Mouse (Mus musculus) lung, embryonic 16.5 days (tissue): ENCODE results near the gene Ssbp2. TPM values are rescaled to one million over a fixed set of nuclear protein-coding genes. Genes with fewer than 3 reads are reported as not detected.

Source experiments
- ATAC-seq: fragments of 200-750 bp; cut with Nextera tagmentation; 2 replicates; pipeline ENCODE4 v1.8.0; 2017; ENCODE audit warnings: low read depth, mild to moderate bottlenecking, moderate library complexity
- H3K27ac ChIP-seq: fragments of 300-500 bp; sonication (generic); 2 replicates; pipeline ENCODE4 v1.5.1; 2014; ENCODE audit warnings: mild to moderate bottlenecking, control low read depth, low read length
- H3K27me3 ChIP-seq: fragments of 300-500 bp; sonication (generic); 2 replicates; pipeline ENCODE4 v1.6.1; 2014; ENCODE audit warnings: low read depth, low read length, mixed read lengths; ENCODE audit not compliant: control insufficient read depth, insufficient read depth
- H3K36me3 ChIP-seq: fragments of 300-500 bp; sonication (generic); 2 replicates; pipeline ENCODE4 v1.6.1; 2014; ENCODE audit warnings: low read length; ENCODE audit not compliant: control insufficient read depth, insufficient read depth
- H3K4me1 ChIP-seq: fragments of 300-500 bp; sonication (generic); replicated peaks from 2 replicates; pipeline ENCODE4 v1.6.1; 2014; ENCODE audit warnings: low read length, mixed read lengths; ENCODE audit not compliant: control insufficient read depth, insufficient read depth
- H3K4me2 ChIP-seq: fragments of 300-500 bp; sonication (generic); 2 replicates; pipeline ENCODE4 v1.6.1; 2014; ENCODE audit warnings: low read depth, low read length, control low read depth
- H3K4me3 ChIP-seq: fragments of 300-500 bp; sonication (generic); 2 replicates; pipeline ENCODE4 v1.5.1; 2014; ENCODE audit warnings: mild to moderate bottlenecking, low read length, control low read depth
- H3K9ac ChIP-seq: fragments of 300-500 bp; sonication (generic); 2 replicates; pipeline ENCODE4 v1.6.1; 2014; ENCODE audit warnings: low read length, control low read depth
- H3K9me3 ChIP-seq: fragments of 300-500 bp; sonication (generic); 2 replicates; pipeline ENCODE4 v1.6.1; 2016; ENCODE audit warnings: low read length; ENCODE audit not compliant: control insufficient read depth
- WGBS: fragments of 180-500 bp; shearing (Covaris S2); extraction: QIAGEN DNeasy Blood & Tissue Kit; methylation state at CpG from one replicate; pipeline ENCODE4 v1.1.7; 2014; 5-methylcytosine and 5-hydroxymethylcytosine counted together
- polyA plus RNA-seq: library from polyadenylated mRNA; unstranded; fragments of >200 nt; fragmentation: Nextera tagmentation; extraction: Ambion mirVana; gene quantifications from 2 replicates; pipeline ENCODE4 v1.2.1, GENCODE M21; 2015

Gene Ssbp2
- polyA plus RNA-seq, 1 experiment from 2014 or later, result 98.6 TPM

GRCm38 (mm10) chr13:91591863-91592262 is 131.8 kb downstream of the Ssbp2 start:
- Histone ChIP-seq H3K4me2 (no peak overlapping the region), H3K27ac (no peak overlapping the region), H3K27me3 (no peaks in the 10 kb centered on the region), H3K9ac (no peak overlapping the region), H3K4me3 (no peak overlapping the region), H3K9me3 (no peaks in the 10 kb centered on the region), H3K4me1 (no peaks in the 10 kb centered on the region), H3K36me3 (no peaks in the 10 kb centered on the region)
- ATAC-seq, result no peak
- 78% methylated on average over 4 of the region's 4 CpGs for WGBS

DNA sequence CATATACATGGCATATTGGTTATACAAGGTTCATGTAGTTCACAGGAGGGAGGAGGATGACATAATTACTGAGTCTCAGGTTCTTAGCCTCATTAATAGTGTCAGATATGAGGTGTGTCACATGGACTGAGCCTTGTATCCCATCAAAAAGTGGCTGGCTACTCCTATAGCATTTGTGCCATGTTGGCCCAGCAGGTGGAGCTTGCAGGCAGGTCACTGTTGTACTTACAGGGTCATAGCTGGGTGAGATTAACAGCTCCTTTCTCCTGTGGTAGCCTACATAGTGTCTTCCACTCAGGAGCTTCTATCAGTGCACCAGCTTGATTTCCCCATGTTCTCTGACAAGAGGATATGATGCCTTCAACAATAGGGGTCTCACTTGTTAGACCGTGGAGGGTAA is 135.2 kb downstream of the Ssbp2 start:
- H3K9me3 ChIP-seq, result no peaks in the 10 kb centered on the region
- no peak for ATAC-seq
- H3K27ac ChIP-seq, result no peak overlapping the region
- no peak overlapping the region for H3K4me2 ChIP-seq
- no peaks in the 10 kb centered on the region for H3K36me3 ChIP-seq
- WGBS, result 76% methylated on average over 1 of the region's 1 CpGs
- H3K27me3 ChIP-seq, result no peaks in the 10 kb centered on the region
- H3K4me3 ChIP-seq, result no peak overlapping the region
- H3K9ac ChIP-seq, result no peak overlapping the region
- H3K4me1 ChIP-seq, result no peaks in the 10 kb centered on the region

GRCm38 (mm10) chr13:91599594-91599993 is 139.5 kb downstream of the Ssbp2 start:
- ATAC-seq, result no peak
- H3K27me3 ChIP-seq, result no peaks in the 10 kb centered on the region
- H3K9ac ChIP-seq, result no peak overlapping the region
- H3K4me3 ChIP-seq, result no peak overlapping the region
- H3K36me3 ChIP-seq, result no peaks in the 10 kb centered on the region
- 83% methylated on average over 3 of the region's 3 CpGs for WGBS
- no peak overlapping the region for H3K27ac ChIP-seq
- H3K9me3 ChIP-seq, result no peaks in the 10 kb centered on the region
- H3K4me1 ChIP-seq, result no peaks in the 10 kb centered on the region
- no peak overlapping the region for H3K4me2 ChIP-seq

- 82% methylated on average over 7 of the region's 7 CpGs for WGBS
- no peak overlapping the region for H3K9ac ChIP-seq
- no peaks in the 10 kb centered on the region for H3K36me3 ChIP-seq
- no peaks in the 10 kb centered on the region for H3K27me3 ChIP-seq
- no peaks in the 10 kb centered on the region for H3K4me1 ChIP-seq
- H3K4me3 ChIP-seq, result no peak overlapping the region
- H3K4me2 ChIP-seq, result no peak overlapping the region
- no peak overlapping the region for H3K27ac ChIP-seq
- no peak for ATAC-seq
- H3K9me3 ChIP-seq, result no peaks in the 10 kb centered on the region
Observed at GRCm38 (mm10) chr13:91605043-91605840, 145.2 kb downstream of the Ssbp2 start.

GRCm38 (mm10) chr13:91610601-91611000 is 150.5 kb downstream of the Ssbp2 start:
- no peak overlapping the region for H3K9ac ChIP-seq
- H3K4me2 ChIP-seq, result no peak overlapping the region

GRCm38 (mm10) chr13:91611909-91612308 is 151.8 kb downstream of the Ssbp2 start:
- H3K4me2 ChIP-seq, result no peak overlapping the region
- no peak overlapping the region for H3K9ac ChIP-seq
- H3K4me1 ChIP-seq, result no peaks in the 10 kb centered on the region
- H3K9me3 ChIP-seq, result no peaks in the 10 kb centered on the region
- no peaks in the 10 kb centered on the region for H3K27me3 ChIP-seq
- H3K36me3 ChIP-seq, result no peaks in the 10 kb centered on the region
- no peak overlapping the region for H3K27ac ChIP-seq
- no peak overlapping the region for H3K4me3 ChIP-seq
- ATAC-seq, result no peak
- 82% methylated on average over 3 of the region's 3 CpGs for WGBS

More at GRCm38 (mm10) chr13:91610601-91611000, 150.5 kb downstream of the Ssbp2 start:
- Histone ChIP-seq H3K4me1 (no peaks in the 10 kb centered on the region), H3K27me3 (no peaks in the 10 kb centered on the region), H3K9me3 (no peaks in the 10 kb centered on the region), H3K27ac (no peak overlapping the region), H3K36me3 (no peaks in the 10 kb centered on the region), H3K4me3 (no peak overlapping the region)
- no peak for ATAC-seq
- 56% methylated on average over 4 of the region's 4 CpGs for WGBS

DNA sequence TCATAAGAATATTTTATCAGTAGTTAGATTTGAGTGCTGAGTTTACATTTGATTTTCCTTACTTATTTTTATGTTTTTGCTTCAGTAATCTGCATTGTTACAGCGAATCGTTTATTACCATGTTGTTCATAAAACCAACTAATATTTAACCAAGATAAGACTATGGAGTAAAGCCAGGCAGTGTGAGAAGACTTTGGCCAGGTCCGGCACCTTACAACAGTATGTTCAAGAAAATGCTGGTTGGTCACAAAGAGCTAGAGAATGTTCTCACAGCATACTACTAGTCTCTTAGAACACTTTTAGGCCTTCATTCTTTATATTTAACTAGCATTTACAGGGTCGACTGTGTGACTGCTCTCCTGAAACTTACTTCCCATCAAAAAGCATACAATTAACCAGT is 152.5 kb downstream of the Ssbp2 start:
- no peak overlapping the region for H3K9ac ChIP-seq
- ATAC-seq, result no peak
- WGBS, result 78% methylated on average over 4 of the region's 4 CpGs
- H3K4me2 ChIP-seq, result no peak overlapping the region
- no peaks in the 10 kb centered on the region for H3K36me3 ChIP-seq
- no peaks in the 10 kb centered on the region for H3K4me1 ChIP-seq
- H3K27ac ChIP-seq, result no peak overlapping the region
- H3K4me3 ChIP-seq, result no peak overlapping the region
- H3K27me3 ChIP-seq, result no peaks in the 10 kb centered on the region
- H3K9me3 ChIP-seq, result no peaks in the 10 kb centered on the region

DNA sequence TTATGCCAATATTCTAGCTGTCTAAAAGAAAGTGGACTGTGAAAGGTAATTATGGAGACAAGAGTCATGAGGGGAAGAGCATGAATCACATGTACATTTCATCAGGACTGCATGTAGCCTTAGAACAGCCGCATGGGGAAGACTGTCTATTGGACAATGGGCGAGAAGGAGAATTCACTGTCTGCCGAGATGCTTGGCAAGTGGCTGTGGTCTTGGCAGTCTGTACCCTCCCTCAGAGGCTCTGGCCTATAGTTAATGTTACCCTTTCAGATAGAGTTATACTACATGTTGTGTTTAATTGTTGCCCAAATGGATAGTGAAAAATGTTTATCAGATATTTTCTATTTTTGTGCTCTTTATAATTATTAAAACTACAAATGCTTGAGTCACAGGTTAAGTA is 156.0 kb downstream of the Ssbp2 start:
- no peaks in the 10 kb centered on the region for H3K27me3 ChIP-seq
- WGBS, result 71% methylated on average over 3 of the region's 3 CpGs

GRCm38 (mm10) chr13:91616876-91617275 is 156.8 kb downstream of the Ssbp2 start:
- Histone ChIP-seq H3K9ac (no peak overlapping the region), H3K4me2 (no peak overlapping the region), H3K27ac (no peak overlapping the region), H3K36me3 (no peaks in the 10 kb centered on the region), H3K4me1 (no peaks in the 10 kb centered on the region), H3K9me3 (no peaks in the 10 kb centered on the region), H3K27me3 (no peaks in the 10 kb centered on the region), H3K4me3 (no peak overlapping the region)
- 76% methylated on average over 5 of the region's 5 CpGs for WGBS
- ATAC-seq, result no peak

More for the DNA sequence above, 156.0 kb downstream of the Ssbp2 start:
- Histone ChIP-seq H3K36me3 (no peaks in the 10 kb centered on the region), H3K4me3 (no peak overlapping the region), H3K4me1 (no peaks in the 10 kb centered on the region), H3K27ac (no peak overlapping the region), H3K4me2 (no peak overlapping the region), H3K9ac (no peak overlapping the region), H3K9me3 (no peaks in the 10 kb centered on the region)
- no peak for ATAC-seq
